Mouse (Mus musculus) liver, postnatal 0 days (tissue): Measurements from ENCODE around the gene Lifr. TPM values are rescaled to one million over a fixed set of nuclear protein-coding genes. Genes with fewer than 3 reads are reported as not detected.
A peak's percentile ranks its signal among the peaks of the same experiment; 100 is the strongest.

ENCODE experiments used
- ATAC-seq: fragments of 200-750 bp; cut with Nextera tagmentation; 2 replicates; pipeline ENCODE4 v1.8.0; 2017; ENCODE audit warnings: mild to moderate bottlenecking, moderate library complexity
- DNase-seq: peaks from one replicate; pipeline ENCODE4 v3.0.0-alpha.2; 2016
- H3K27ac ChIP-seq: fragments of 300-500 bp; sonication (generic); 2 replicates; pipeline ENCODE4 v1.5.1; 2014; ENCODE audit warnings: antibody characterized with exemption, moderate library complexity, mild to moderate bottlenecking, low read depth
- H3K27me3 ChIP-seq: fragments of 300-500 bp; sonication (generic); 2 replicates; pipeline ENCODE4 v1.6.1; 2014; ENCODE audit warnings: low read length, control low read depth, mixed read lengths; ENCODE audit not compliant: insufficient read depth
- H3K36me3 ChIP-seq: fragments of 300-500 bp; sonication (generic); replicated peaks from 2 replicates; pipeline ENCODE4 v1.6.1; 2014; ENCODE audit warnings: mild to moderate bottlenecking, control low read depth, low read length, moderate library complexity, mixed read lengths; ENCODE audit not compliant: insufficient read depth
- H3K4me1 ChIP-seq: fragments of 300-500 bp; sonication (generic); 2 replicates; pipeline ENCODE4 v1.6.1; 2014; ENCODE audit warnings: antibody characterized with exemption, mild to moderate bottlenecking, control low read depth; ENCODE audit not compliant: insufficient read depth
- H3K4me2 ChIP-seq: fragments of 300-500 bp; sonication (generic); 2 replicates; pipeline ENCODE4 v1.6.1; 2014; ENCODE audit warnings: low read depth, mild to moderate bottlenecking, low read length, moderate library complexity, mixed read lengths
- H3K4me3 ChIP-seq: fragments of 300-500 bp; sonication (generic); 2 replicates; pipeline ENCODE4 v1.5.1; 2014; ENCODE audit warnings: low read depth, low read length
- H3K9ac ChIP-seq: fragments of 300-500 bp; sonication (generic); replicated peaks from 2 replicates; pipeline ENCODE4 v1.6.1; 2014; ENCODE audit warnings: mild to moderate bottlenecking, moderate library complexity
- H3K9me3 ChIP-seq: fragments of 300-500 bp; sonication (generic); 2 replicates; pipeline ENCODE4 v1.6.1; 2016; ENCODE audit warnings: mild to moderate bottlenecking, control low read depth, low read length, mixed read lengths
- CTCF ChIP-seq: sonication (generic); IDR thresholded peaks from 2 replicates; pipeline ENCODE4 v1.5.1; 2016; ENCODE audit warnings: antibody characterized with exemption, low read depth
- EP300 ChIP-seq: IDR thresholded peaks from 2 replicates; pipeline ENCODE4 v1.6.1; 2016; ENCODE audit warnings: antibody characterized with exemption, low read depth, mild to moderate bottlenecking
- WGBS: fragments of 180-500 bp; shearing (Covaris S2); extraction: QIAGEN DNeasy Blood & Tissue Kit; methylation state at CpG from one replicate; pipeline ENCODE4 v1.1.7; 2014; ENCODE audit not compliant: insufficient replicate concordance; 5-methylcytosine and 5-hydroxymethylcytosine counted together
- polyA plus RNA-seq: library from polyadenylated mRNA; unstranded; fragments of >200 nt; fragmentation: Nextera tagmentation; extraction: Ambion mirVana; gene quantifications from 2 replicates; pipeline ENCODE4 v1.2.1, GENCODE M21; 2015

Lifr gene
- polyA plus RNA-seq, 1 experiment from 2014 or later, result 49.1 TPM

GRCm38 (mm10) chr15:7160321-7160720 lies 69.9 kb downstream of the Lifr start:
- ATAC-seq (peak; percentile 77), DNase-seq (peak; percentile 55)
- Histone ChIP-seq H3K4me1 (peaks cover 3% of the 10 kb centered on the region; the same call in 1 of the 2 replicates), H3K9ac (peak overlapping the region; percentile 21; the same call in 1 of the 2 replicates), H3K27me3 (no peaks in the 10 kb centered on the region), H3K36me3 (peaks cover 34% of the 10 kb centered on the region), H3K27ac (peak overlapping the region; percentile 92), H3K4me3 (no peak overlapping the region), H3K4me2 (no peak overlapping the region), H3K9me3 (no peaks in the 10 kb centered on the region)
- TF ChIP-seq CTCF (no peak), EP300 (no peak)
- WGBS, result 68% methylated on average over 8 of the region's 8 CpGs

GRCm38 (mm10) chr15:7163851-7164250 lies 73.4 kb downstream of the Lifr start:
- Histone ChIP-seq H3K4me2 (no peak overlapping the region), H3K27ac (no peak overlapping the region), H3K9ac (no peak overlapping the region), H3K4me1 (peaks cover 6% of the 10 kb centered on the region; the same call in 1 of the 2 replicates), H3K36me3 (peaks cover 15% of the 10 kb centered on the region), H3K27me3 (no peaks in the 10 kb centered on the region), H3K4me3 (no peak overlapping the region), H3K9me3 (no peaks in the 10 kb centered on the region)
- DNase-seq (no peak), ATAC-seq (no peak)
- TF ChIP-seq EP300, result no peak
- no peak for TF ChIP-seq CTCF
- 68% methylated on average over 6 of the region's 6 CpGs for WGBS

DNA sequence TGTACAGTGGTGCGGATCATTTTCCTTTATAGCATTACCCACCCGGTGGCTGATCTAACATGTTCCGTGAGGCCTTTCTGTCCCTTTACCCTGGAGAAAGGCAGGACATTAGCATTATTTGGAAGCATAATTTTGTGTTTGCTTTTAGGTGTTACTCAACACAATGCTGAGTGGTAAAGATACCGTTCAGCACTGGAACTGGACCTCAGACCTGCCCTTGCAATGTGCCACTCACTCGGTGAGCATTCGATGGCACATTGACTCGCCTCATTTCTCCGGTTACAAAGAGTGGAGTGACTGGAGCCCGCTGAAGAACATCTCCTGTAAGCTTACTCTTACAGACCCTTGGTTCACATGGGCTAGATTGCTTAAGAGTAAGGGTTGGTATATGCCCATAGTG lies 76.3 kb downstream of the Lifr start:
- Histone ChIP-seq H3K4me2 (no peak overlapping the region), H3K27me3 (no peaks in the 10 kb centered on the region), H3K9ac (no peak overlapping the region), H3K4me3 (no peak overlapping the region), H3K36me3 (peaks cover 18% of the 10 kb centered on the region), H3K4me1 (0 out of 2 replicates have a peak, but pooled peaks cover 2% of the 10 kb centered on the region), H3K27ac (peak overlapping the region; percentile 89), H3K9me3 (no peaks in the 10 kb centered on the region)
- TF ChIP-seq CTCF, result no peak
- no peak for TF ChIP-seq EP300
- peak; percentile 61 for ATAC-seq
- WGBS, result 62% methylated on average over 9 of the region's 9 CpGs
- DNase-seq, result no peak

DNA sequence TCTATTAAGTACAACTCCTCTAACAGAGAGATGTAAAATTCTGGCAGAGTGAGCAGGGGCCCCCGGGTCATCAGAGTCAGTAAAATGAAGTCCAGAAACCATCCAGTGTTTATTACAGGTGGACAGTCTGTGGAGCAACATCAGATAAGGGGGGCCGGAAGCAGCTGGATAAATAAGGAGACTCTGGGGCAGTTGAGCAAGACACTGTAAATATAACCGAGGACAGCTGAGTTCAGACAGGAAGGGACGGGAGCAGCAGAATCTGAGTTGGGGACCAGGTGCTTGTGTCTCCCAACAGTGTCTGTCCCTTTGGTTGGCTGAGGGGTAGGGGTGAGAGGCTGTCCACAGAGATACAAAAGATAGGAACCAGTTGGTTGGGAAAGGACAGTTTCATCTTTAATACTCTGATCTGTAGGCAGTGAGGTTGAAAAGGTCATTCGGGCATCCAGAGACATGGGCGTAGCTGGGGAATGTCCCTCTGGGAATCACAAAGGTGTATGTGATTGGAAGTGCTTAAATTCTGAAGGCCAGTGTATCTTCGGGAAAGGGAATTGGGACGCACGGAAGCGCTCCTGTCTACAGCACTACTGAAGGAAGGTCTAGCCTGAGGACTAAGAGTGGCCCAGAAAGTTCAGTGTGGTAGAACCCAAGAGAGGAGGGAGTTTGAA lies 77.0 kb downstream of the Lifr start:
- Histone ChIP-seq H3K4me3 (no peak overlapping the region), H3K36me3 (peaks cover 18% of the 10 kb centered on the region), H3K4me1 (0 out of 2 replicates have a peak, but pooled peaks cover 2% of the 10 kb centered on the region), H3K27me3 (no peaks in the 10 kb centered on the region), H3K4me2 (0 out of 2 replicates have a peak overlapping the region, but pooled peaks have one; percentile 13), H3K9me3 (no peaks in the 10 kb centered on the region), H3K27ac (peak overlapping the region; percentile 89), H3K9ac (no peak overlapping the region)
- no peak for TF ChIP-seq CTCF
- peak; percentile 57 for TF ChIP-seq EP300
- WGBS, result 54% methylated on average over 10 of the region's 10 CpGs
- ATAC-seq (peak; percentile 85), DNase-seq (peak; percentile 61)

GRCm38 (mm10) chr15:7167906-7168532 lies 77.6 kb downstream of the Lifr start:
- Histone ChIP-seq H3K9me3 (no peaks in the 10 kb centered on the region), H3K4me2 (0 out of 2 replicates have a peak overlapping the region, but pooled peaks have one; percentile 13), H3K27me3 (no peaks in the 10 kb centered on the region), H3K27ac (peak overlapping the region; percentile 89), H3K36me3 (peaks cover 18% of the 10 kb centered on the region), H3K4me1 (0 out of 2 replicates have a peak, but pooled peaks cover 2% of the 10 kb centered on the region), H3K9ac (peak overlapping the region; percentile 13), H3K4me3 (no peak overlapping the region)
- 49% methylated on average over 11 of the region's 11 CpGs for WGBS
- peak; percentile 38 for TF ChIP-seq EP300
- TF ChIP-seq CTCF, result no peak
- DNase-seq (peak; percentile 67), ATAC-seq (peak; percentile 80)

DNA sequence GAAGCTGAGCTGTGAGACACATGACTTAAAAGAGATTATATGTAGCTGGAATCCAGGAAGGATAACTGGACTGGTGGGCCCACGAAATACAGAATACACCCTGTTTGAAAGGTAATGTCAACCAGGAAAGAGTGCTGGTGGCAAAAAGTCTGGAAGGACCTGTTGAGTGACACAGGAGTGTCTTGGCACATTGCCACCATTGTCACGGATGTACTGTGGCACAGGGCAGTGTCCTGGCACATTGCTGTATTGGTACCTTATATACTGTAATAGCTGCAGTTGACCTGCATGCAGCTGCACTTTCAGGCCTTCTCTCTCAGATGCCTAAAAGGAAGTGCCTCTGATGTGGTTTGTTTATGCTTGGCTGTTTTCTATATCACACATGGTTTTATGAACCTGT lies 82.5 kb downstream of the Lifr start:
- TF ChIP-seq EP300 (no peak), CTCF (no peak)
- Histone ChIP-seq H3K27ac (no peak overlapping the region), H3K9ac (no peak overlapping the region), H3K4me2 (no peak overlapping the region), H3K4me3 (no peak overlapping the region), H3K9me3 (no peaks in the 10 kb centered on the region), H3K4me1 (no peaks in the 10 kb centered on the region), H3K36me3 (peaks cover 19% of the 10 kb centered on the region; the same call in 1 of the 2 replicates), H3K27me3 (no peaks in the 10 kb centered on the region)
- no peak for DNase-seq
- no peak for ATAC-seq
- WGBS, result 54% methylated on average over 2 of the region's 2 CpGs
